Mouse (Mus musculus) kidney, postnatal 14 days (tissue): Measurements from ENCODE around the gene Slc27a2.
"Not testable (repeated sequence)": the region's sequence is repeated elsewhere in the genome, so short reads cannot be mapped to it uniquely, and the experiment has no call there.

Experiments used
- DNase-seq: peaks from one replicate; pipeline ENCODE4 v3.0.0; 2022; ENCODE audit warnings: mixed read lengths

Slc27a2 gene

GRCm38 (mm10) chr2:126606688-126607062, 54.5 kb downstream of the Slc27a2 start:
- no peak for DNase-seq

GRCm38 (mm10) chr2:126607553-126608203, 55.5 kb downstream of the Slc27a2 start:
- DNase-seq, result peak; percentile 38

GRCm38 (mm10) chr2:126609600-126609999, 57.4 kb downstream of the Slc27a2 start:
- not testable (repeated sequence) for DNase-seq

GRCm38 (mm10) chr2:126615355-126615754, 63.1 kb downstream of the Slc27a2 start:
- no peak for DNase-seq

- DNase-seq, result no peak
Observed at GRCm38 (mm10) chr2:126618470-126619179, 66.4 kb downstream of the Slc27a2 start.

GRCm38 (mm10) chr2:126619249-126619704, 67.1 kb downstream of the Slc27a2 start, which contains the start of gene Hdc:
Hdc (minus strand) TSS chr2:126619299.
- DNase-seq, result no peak

GRCm38 (mm10) chr2:126622455-126622854, 70.2 kb downstream of the Slc27a2 start:
- no peak for DNase-seq

- no peak for DNase-seq
Observed at GRCm38 (mm10) chr2:126623138-126623537, 70.9 kb downstream of the Slc27a2 start.

GRCm38 (mm10) chr2:126628455-126628995, 76.3 kb downstream of the Slc27a2 start:
- DNase-seq, result no peak

- peak; percentile 36 for DNase-seq
Observed at GRCm38 (mm10) chr2:126633165-126633564, 81.0 kb downstream of the Slc27a2 start.

GRCm38 (mm10) chr2:126635939-126636823, 84.0 kb downstream of the Slc27a2 start:
- peak; percentile 74 for DNase-seq
